Mouse (Mus musculus) megakaryocyte-erythroid progenitor cell, adult 5 weeks (primary cell): ENCODE data around the gene Zbtb32. TPM values are rescaled to one million over a fixed set of nuclear protein-coding genes. Genes with fewer than 3 reads are reported as not detected.

ENCODE experiments used
- polyA plus RNA-seq: library from polyadenylated mRNA; stranded (reverse); fragments of >175 nt; gene quantifications from 2 replicates; pipeline ENCODE4 v1.2.3, GENCODE M21; 2012

Gene Zbtb32
- 0.64 TPM in 1 of 2 replicates, not detected in the other for polyA plus RNA-seq

DNA sequence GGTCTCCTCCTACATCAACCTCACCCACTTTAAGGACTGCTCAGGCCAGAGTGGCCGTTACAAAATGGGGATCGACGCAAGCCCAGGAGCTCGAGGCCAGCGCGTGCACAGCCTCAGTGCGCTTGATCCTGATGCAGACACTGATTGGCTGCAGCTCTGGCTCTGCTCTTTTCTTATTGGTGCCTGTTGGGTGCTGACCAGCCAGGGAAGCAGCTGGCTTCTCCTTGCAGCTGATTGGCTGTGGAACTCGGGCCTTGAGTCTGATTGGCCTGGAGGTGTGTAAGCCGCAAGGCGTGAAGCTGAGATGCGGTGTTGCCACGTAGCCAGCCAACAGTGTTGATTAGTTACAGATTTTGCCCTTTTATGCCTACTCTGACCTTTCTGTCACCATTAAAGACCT, at the start of gene Zbtb32:
Gene Zbtb32 (minus strand): TSS at position 124 of the 400 bp plus-strand sequence.

DNA sequence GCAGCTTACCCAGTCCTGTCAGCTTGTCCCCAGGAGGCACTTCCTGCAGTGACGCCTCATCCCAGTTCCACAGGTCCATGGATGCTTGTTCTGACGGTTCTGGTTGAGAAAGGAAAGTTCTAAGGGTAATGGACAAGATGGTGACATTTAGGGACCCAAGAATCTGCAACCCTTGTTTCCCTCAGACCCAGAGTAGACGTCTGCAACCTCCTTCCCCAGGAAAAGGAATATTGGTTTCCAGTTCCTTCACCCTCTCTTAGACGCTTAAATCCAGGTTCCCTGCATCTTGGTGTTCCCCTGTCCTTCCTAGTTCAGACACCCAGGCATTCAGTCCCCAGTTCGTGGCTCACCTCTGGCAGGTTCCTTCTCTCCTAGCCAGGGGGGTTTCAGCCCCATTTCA, 37.0 kb upstream of the Zbtb32 start, which contains the start of gene Etv2:
Gene Etv2 (minus strand): TSS at position 101 of the 400 bp plus-strand sequence.

DNA sequence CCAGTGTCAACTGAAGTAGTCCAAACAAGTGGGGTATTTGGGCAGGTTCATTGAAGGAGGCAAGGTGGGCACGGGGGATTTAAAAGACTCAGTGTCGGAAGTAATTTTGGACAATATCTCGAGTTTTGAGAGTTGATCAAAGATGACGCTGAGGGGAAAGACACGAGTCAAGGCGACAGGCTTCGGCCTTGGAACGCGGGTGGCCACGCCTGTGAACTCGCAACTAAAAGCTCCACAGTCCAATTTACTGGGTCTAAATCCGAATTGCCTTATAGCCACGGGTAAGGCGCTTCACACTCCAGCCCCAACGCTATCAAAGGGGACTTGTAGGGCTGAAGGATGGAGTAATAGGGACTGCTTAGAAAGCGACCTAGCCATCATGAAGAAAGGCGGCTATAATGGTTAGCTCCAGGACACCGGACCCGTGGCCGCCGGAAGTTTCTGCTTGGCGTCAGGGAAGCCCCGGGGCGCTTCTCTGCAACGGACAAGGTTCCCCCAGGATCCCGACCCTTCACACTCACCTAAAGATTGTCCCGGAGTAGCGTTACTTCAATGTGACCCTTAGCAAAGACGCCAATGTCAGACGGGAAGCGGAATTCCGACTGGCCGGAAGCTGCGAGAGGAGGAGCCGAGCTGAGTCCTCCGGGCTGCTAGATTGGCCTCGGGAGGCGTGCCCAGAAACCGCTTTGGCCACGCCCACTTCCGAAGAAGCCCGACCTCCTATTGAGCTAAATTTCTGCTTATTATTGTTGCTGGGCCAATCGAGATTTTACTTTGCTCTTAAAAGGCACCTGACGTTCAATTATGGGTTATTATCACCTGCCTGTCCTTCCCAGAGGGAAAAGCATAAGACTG, 27.0 kb upstream of the Zbtb32 start, which contains the start of gene Cox6b1:
Gene Cox6b1 (minus strand): TSS at position 622 of the 855 bp plus-strand sequence.

DNA sequence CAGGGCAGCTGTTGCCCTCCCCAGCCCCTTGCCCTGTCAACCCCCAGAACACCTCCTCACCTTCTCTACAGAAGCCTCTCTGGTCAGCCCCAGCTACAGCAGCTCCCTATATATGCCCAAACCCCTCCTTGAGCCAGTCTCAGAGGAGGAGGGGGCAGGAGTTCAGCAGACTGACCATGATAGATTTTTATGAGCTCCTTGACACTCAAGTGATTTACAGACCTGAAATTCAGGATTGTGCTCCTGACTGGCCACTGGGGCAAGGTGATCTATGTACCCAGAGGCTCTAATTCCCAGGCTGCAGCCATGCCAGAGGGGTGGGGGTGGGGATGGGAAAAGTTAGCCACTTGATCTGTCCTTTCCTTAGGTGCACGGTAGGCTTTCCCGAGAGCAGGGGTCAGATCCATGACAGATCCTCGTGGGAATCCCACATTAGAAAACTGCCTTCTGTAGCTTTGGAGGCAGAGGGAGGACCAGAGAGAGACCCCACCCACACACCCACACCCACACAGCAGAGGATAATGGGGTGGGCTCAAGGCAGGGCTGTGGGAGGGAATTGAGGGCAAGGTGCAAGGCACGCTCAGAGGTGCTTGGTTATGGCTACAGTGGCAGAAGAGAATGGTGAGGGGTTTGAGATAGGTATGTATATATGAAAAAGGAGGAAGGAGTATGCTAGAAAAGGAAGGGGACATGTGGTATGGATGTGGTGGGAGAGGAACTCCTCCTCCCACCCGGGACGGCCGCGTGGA, 14.1 kb upstream of the Zbtb32 start, which contains the start of gene Upk1a:
Gene Upk1a (minus strand): TSS at position 194 of the 749 bp plus-strand sequence.

DNA sequence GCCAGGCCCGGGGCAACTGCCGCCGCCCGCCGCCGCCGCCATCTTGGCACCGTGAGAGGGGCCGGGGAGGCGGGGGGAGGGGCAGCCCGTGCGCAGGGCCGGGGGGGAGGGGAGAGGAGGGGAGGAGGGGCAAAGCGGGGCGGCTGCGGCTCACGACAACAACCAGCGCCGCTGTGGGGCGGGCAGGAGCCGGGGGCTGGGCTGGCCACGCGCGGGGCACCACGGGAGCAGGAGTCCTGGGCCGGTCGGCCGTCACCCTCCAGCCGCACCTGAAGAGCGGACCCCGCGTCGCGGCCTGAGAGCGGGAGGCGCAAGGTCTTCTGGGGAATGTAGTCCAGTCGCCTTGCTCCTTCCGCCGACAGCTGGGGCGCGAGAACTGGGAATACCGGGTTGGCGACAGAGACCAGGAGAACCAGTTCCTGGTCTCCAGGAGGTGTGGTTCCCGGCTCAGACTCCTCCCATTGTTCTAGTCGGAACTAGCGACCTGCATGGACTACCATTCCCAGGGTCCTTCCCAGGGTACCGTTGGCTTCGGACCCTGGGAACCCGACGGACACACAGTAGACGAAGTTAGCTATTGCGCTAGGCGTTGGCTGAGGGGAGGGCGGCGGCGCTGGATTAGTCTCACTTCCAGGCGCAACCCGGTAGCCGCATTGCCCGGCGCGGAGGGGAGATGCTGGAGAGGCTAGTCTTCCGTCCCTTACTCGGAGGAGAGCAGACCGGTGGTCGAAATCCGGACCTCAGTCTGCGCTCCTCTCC, 9.9 kb downstream of the Zbtb32 start, which contains the start of gene Kmt2b:
Gene Kmt2b (minus strand): TSS at position 51 of the 759 bp plus-strand sequence.

DNA sequence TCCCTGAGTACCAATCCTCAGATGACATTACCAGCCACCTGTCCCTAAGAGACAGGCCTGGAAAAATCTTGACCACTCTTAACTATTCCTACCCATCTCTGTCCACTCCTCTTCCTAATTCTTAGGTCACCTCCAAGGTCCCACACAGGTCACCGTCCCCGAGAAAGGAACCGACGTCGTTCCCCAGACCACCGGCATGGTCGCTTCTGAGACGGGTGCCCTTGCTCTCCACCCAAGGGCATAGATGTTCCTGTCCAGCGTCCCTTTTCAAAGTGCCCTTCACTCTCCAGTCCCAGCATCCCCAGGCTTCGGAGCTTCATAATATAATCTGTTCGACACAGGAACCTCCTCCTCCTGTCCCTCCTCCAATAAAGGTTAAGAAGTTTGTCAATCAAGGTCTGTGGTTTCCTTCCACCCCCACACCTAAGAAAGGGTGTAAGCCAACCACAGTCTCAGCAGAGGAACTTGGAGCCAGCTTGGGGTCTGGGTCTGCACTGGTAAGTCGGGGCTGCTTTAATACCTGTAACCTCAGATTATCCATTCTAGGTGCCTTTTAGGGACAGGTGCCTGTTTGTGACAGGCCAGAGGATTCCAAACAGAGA, 33.6 kb downstream of the Zbtb32 start, which contains the start of gene Igflr1:
Gene Igflr1 (plus strand): TSS at position 458 of the 602 bp plus-strand sequence.

DNA sequence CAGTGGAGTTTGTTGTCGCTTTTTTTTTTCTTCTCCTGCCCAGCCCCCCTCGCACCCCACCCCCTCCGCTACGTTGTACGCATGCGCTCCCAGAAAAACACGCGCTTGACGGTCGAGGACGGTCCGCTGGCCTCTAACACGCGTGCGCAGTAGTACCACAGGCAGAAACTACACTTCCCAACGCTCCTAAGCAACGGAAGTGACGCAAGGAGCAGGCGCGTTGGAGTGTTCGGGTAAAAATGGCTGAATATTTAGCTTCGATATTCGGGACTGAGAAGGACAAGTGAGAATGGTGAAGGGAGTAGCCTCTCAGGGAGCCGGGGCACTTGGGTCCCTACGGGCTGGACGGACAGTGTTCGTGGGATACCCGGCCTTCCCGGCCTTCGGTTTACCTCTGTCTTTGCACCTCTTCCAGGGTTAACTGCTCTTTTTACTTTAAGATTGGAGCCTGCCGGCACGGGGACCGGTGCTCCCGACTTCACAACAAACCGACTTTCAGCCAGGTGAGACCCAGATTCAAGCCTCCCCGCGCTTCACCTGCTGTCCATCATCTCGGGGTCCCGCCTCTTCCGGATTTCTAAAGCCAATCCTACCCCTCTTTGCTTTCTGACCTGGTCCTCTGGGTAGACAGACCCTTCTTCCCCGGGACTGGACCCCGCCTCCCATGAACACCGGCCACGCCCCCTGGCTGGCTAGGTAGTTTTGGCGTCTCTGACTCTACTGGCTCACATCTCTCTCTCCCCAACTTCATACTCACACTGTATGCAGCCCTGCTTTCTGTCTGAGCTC, 35.4 kb downstream of the Zbtb32 start, which contains the start of the genes U2af1l4, Gm49396 and Psenen:
Gene U2af1l4 (plus strand): TSS at position 185 of the 789 bp plus-strand sequence.
Gene Gm49396 (plus strand): TSS at position 228 of the 789 bp plus-strand sequence.
Gene Psenen (minus strand): TSS at position 511 of the 789 bp plus-strand sequence.

DNA sequence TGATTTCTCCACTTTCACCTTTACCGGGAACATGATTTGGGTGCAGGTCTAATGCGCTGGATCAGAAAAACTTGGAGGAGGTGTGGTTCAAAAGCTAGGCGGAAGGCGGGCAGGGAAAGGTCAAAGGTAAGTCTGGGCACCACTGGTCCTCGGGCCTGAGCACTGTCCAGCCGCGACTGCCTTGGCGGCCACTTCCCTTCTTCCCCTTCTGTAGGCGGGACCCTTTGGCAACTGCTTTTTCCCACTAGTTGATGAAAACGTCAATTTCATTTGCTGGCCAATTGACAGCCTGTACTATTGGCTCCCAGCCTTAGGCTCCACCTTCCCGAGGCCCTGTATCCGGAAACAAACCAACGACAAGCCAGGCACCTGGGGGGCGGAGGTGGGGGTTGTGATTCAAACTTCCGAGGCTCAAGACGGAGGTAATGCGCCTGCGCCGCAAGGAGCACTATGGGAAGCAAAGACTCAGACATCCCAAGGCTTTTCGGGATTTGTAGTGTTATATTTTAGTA, 39.2 kb downstream of the Zbtb32 start, which contains the start of gene Lin37:
Gene Lin37 (minus strand): TSS at position 396 of the 512 bp plus-strand sequence.

DNA sequence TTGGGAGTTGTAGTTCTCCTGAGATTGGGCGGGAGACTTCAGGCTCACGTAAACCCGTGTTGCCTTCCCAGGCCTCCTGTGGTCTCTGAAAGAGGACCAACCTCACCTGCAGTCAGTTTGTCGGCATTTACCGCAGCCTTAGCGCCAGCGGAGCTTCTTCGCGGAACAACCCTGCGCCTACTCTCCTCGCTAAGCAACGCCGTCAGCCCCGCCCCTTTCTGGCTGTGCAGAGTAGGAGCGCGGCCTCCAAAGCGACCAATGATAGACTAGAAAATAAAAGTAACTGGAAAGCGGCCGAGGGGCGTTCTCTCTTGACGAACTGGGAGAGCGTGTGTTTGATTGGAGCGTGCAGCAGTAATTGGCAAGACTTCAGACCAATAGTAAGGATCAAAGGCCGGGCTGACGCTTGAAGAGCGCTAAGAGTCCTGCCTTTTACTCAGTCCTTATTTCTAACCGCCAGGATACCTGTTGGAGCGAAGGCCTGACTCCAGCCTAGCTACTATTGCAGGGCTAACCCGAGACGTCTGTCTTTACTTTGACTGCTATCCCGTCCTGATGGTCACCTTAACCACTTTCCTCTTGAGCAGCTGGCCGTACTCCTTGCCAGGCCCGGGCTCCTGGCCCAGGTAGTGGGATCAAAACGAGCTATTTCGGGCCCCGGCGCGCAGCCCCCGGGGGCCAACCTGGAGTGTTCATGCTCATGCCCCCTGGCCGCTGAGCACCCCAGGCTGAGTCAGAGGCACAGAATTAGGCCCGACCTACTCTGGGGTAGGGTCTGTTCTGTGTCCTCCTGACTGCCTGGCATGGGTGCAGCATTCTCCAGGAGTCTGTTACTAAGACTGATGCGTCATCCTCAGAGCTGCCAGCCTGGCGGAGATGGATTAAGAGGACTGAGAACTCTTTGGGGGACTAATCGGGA, 46.3 kb downstream of the Zbtb32 start, which contains the start of the genes Hspb6 and Proser3:
Gene Hspb6 (plus strand): TSS at position 77 of the 919 bp plus-strand sequence.
Gene Proser3 (minus strand): TSS at position 198 of the 919 bp plus-strand sequence.

Other genes starting within 250 kb of the Zbtb32 start
- 0.11 TPM in 1 of 2 replicates, not detected in the other for gene Lrfn3, start 236.1 kb downstream of the Zbtb32 start, polyA plus RNA-seq
- 186 and 336 TPM in 2 replicates for gene Tyrobp, start 185.1 kb downstream of the Zbtb32 start, polyA plus RNA-seq
- 6.4 and 7.2 TPM in 2 replicates for gene Hcst, start 179.1 kb downstream of the Zbtb32 start, polyA plus RNA-seq
- gene Nfkbid, start 177.2 kb downstream of the Zbtb32 start, polyA plus RNA-seq: 103 and 112 TPM in 2 replicates
- gene Aplp1, start 153.4 kb downstream of the Zbtb32 start, polyA plus RNA-seq: 0.08 and 0.15 TPM in 2 replicates
- gene Kirrel2, start 141.2 kb downstream of the Zbtb32 start, polyA plus RNA-seq: 0.05 and 0.13 TPM in 2 replicates
- gene Nphs1, start 140.6 kb downstream of the Zbtb32 start, polyA plus RNA-seq: not detected in 2 replicates
- not detected in 2 replicates for gene Prodh2, start 105.3 kb downstream of the Zbtb32 start, polyA plus RNA-seq
- gene Arhgap33, start 63.8 kb downstream of the Zbtb32 start, polyA plus RNA-seq: 74.2 and 104 TPM in 2 replicates
- gene Hspb6, start 46.7 kb downstream of the Zbtb32 start, polyA plus RNA-seq: 6.5 and 7.0 TPM in 2 replicates
- gene Proser3, start 46.6 kb downstream of the Zbtb32 start, polyA plus RNA-seq: 20.5 and 24.2 TPM in 2 replicates
- gene Lin37, start 39.1 kb downstream of the Zbtb32 start, polyA plus RNA-seq: 64.1 and 77.3 TPM in 2 replicates
- 86.2 and 92.8 TPM in 2 replicates for gene U2af1l4, start 35.6 kb downstream of the Zbtb32 start, polyA plus RNA-seq
- gene Gm49396, start 35.6 kb downstream of the Zbtb32 start, polyA plus RNA-seq: 3.0 and 6.0 TPM in 2 replicates
- gene Psenen, start 35.3 kb downstream of the Zbtb32 start, polyA plus RNA-seq: 48.5 and 51.9 TPM in 2 replicates
- gene Igflr1, start 33.5 kb downstream of the Zbtb32 start, polyA plus RNA-seq: 8.8 and 9.3 TPM in 2 replicates
- 80.2 and 109 TPM in 2 replicates for gene Kmt2b, start 10.2 kb downstream of the Zbtb32 start, polyA plus RNA-seq
- gene Upk1a, start 13.9 kb upstream of the Zbtb32 start, polyA plus RNA-seq: 0.46 and 0.82 TPM in 2 replicates
- 70.6 and 81.6 TPM in 2 replicates for gene Cox6b1, start 27.2 kb upstream of the Zbtb32 start, polyA plus RNA-seq
- 0.23 and 0.25 TPM in 2 replicates for gene Etv2, start 36.9 kb upstream of the Zbtb32 start, polyA plus RNA-seq
- gene Rbm42, start 51.4 kb upstream of the Zbtb32 start, polyA plus RNA-seq: 287 and 309 TPM in 2 replicates
- gene Haus5, start 66.1 kb upstream of the Zbtb32 start, polyA plus RNA-seq: 39.5 and 49.7 TPM in 2 replicates
- not detected in 2 replicates for gene Pmis2, start 72.7 kb upstream of the Zbtb32 start, polyA plus RNA-seq
- gene 2200002J24Rik, start 100.0 kb upstream of the Zbtb32 start, polyA plus RNA-seq: not detected in 2 replicates
- 0.93 and 1.6 TPM in 2 replicates for gene Atp4a, start 113.3 kb upstream of the Zbtb32 start, polyA plus RNA-seq
- 48.5 and 64.1 TPM in 2 replicates for gene Tmem147, start 130.6 kb upstream of the Zbtb32 start, polyA plus RNA-seq
- not detected in 2 replicates for gene Gapdhs, start 144.8 kb upstream of the Zbtb32 start, polyA plus RNA-seq
- gene Sbsn, start 152.6 kb upstream of the Zbtb32 start, polyA plus RNA-seq: 1.7 and 3.2 TPM in 2 replicates
- gene Dmkn, start 164.8 kb upstream of the Zbtb32 start, polyA plus RNA-seq: 2.0 and 6.7 TPM in 2 replicates
- gene Krtdap, start 189.0 kb upstream of the Zbtb32 start, polyA plus RNA-seq: not detected in 2 replicates
- 11.4 and 19.2 TPM in 2 replicates for gene Ffar2, start 224.9 kb upstream of the Zbtb32 start, polyA plus RNA-seq